Mouse (Mus musculus): ENCODE data around the gene Efna1.

Efna1 gene

GRCm38 (mm10) chr3:89244158-89244981 lies 36.6 kb downstream of the Efna1 start:
- DNase-seq (ENCODE audit: low spot score), result no peak

GRCm38 (mm10) chr3:89243609-89244008 lies 37.3 kb downstream of the Efna1 start:
- DNase-seq (ENCODE audit: low spot score), result no peak

- peak; percentile 56 for DNase-seq (ENCODE audit: low spot score)
Measured at GRCm38 (mm10) chr3:89242331-89242895, 38.5 kb downstream of the Efna1 start.

- DNase-seq (ENCODE audit: low spot score), result no peak
Measured at GRCm38 (mm10) chr3:89238494-89238893, 42.4 kb downstream of the Efna1 start.

- no peak for DNase-seq (ENCODE audit: low spot score)
Measured at GRCm38 (mm10) chr3:89237682-89238081, 43.3 kb downstream of the Efna1 start.

- DNase-seq (ENCODE audit: low spot score), result no peak
Measured at GRCm38 (mm10) chr3:89236516-89236915, 44.4 kb downstream of the Efna1 start.

GRCm38 (mm10) chr3:89233562-89234110 lies 47.3 kb downstream of the Efna1 start:
- no peak for DNase-seq (ENCODE audit: low spot score)

GRCm38 (mm10) chr3:89232614-89233013 lies 48.3 kb downstream of the Efna1 start:
- DNase-seq (ENCODE audit: low spot score), result no peak

GRCm38 (mm10) chr3:89231772-89232275 lies 49.1 kb downstream of the Efna1 start:
- DNase-seq (ENCODE audit: low spot score), result no peak

GRCm38 (mm10) chr3:89231345-89231744 lies 49.6 kb downstream of the Efna1 start:
- DNase-seq (ENCODE audit: low spot score), result no peak

- DNase-seq (ENCODE audit: low spot score), result no peak
Measured at GRCm38 (mm10) chr3:89230561-89230960, 50.4 kb downstream of the Efna1 start.

GRCm38 (mm10) chr3:89229276-89229675 lies 51.7 kb downstream of the Efna1 start:
- DNase-seq (ENCODE audit: low spot score), result no peak

GRCm38 (mm10) chr3:89228836-89229235 lies 52.1 kb downstream of the Efna1 start, which contains the start of gene Muc1:
Gene Muc1, plus strand, starts transcription at chr3:89229057.
- no peak for DNase-seq (ENCODE audit: low spot score)

- peak; percentile 88 for DNase-seq (ENCODE audit: low spot score)
Measured at GRCm38 (mm10) chr3:89228180-89228549, 52.8 kb downstream of the Efna1 start.

GRCm38 (mm10) chr3:89227307-89228179 lies 53.4 kb downstream of the Efna1 start:
- DNase-seq (ENCODE audit: low spot score), result peak; percentile 56

- DNase-seq (ENCODE audit: low spot score), result no peak
Measured at GRCm38 (mm10) chr3:89226900-89227299, 54.0 kb downstream of the Efna1 start, which contains the start of gene Mtx1. Gene Mtx1, minus strand, starts transcription at chr3:89227088.

GRCm38 (mm10) chr3:89226361-89226760 lies 54.6 kb downstream of the Efna1 start:
- DNase-seq (ENCODE audit: low spot score), result no peak

- DNase-seq (ENCODE audit: low spot score), result no peak
Measured at GRCm38 (mm10) chr3:89225918-89226317, 55.0 kb downstream of the Efna1 start.

GRCm38 (mm10) chr3:89225321-89225815 lies 55.6 kb downstream of the Efna1 start:
- DNase-seq (ENCODE audit: low spot score), result no peak

- DNase-seq (ENCODE audit: low spot score), result no peak
Measured at GRCm38 (mm10) chr3:89224796-89225195, 56.1 kb downstream of the Efna1 start.
